Mouse (Mus musculus) CH12.LX (cell line): ENCODE measurements at regions not wholly inside any gene's neighbourhood (a gene's known extent, or its start where the extent isn't known, plus 50 kb on each side); places are given as distances from the start of the nearest gene placed in this dataset.

Experiments
- DNase-seq: peaks from one replicate; pipeline ENCODE4 v3.0.0-alpha.2; 2013; ENCODE audit errors: extremely low read depth
- H3K27ac ChIP-seq: 2 replicates; pipeline ENCODE4 v1.5.1; 2012; ENCODE audit warnings: low read depth, mild to moderate bottlenecking, control low read depth, moderate library complexity; ENCODE audit not compliant: insufficient read depth
- H3K27me3 ChIP-seq: replicated peaks from 2 replicates; pipeline ENCODE3; 2012; ENCODE audit warnings: inconsistent platforms
- H3K36me3 ChIP-seq, 2 experiments: replicated peaks in 1 of 2; 2 replicates each; pipeline versions ENCODE3 to v1.6.1; 2012; ENCODE audit warnings: inconsistent platforms in 1 of 2, low read length in 1 of 2, mild to moderate bottlenecking in 1 of 2, mixed read lengths in 1 of 2, moderate library complexity in 1 of 2; ENCODE audit not compliant: control insufficient read depth in 1 of 2, insufficient read depth in 1 of 2
- H3K4me1 ChIP-seq, 2 experiments: 2 replicates each; pipeline ENCODE4 v1.6.1; 2012; ENCODE audit warnings: inconsistent platforms in 1 of 2, moderate library complexity in 1 of 2; ENCODE audit not compliant: insufficient read depth in 2 of 2, control insufficient read depth in 1 of 2
- H3K4me2 ChIP-seq: 2 replicates; pipeline ENCODE4 v1.6.1; 2012; ENCODE audit warnings: low read depth, mild to moderate bottlenecking, control low read depth; ENCODE audit not compliant: poor library complexity, insufficient read depth, severe bottlenecking
- H3K4me3 ChIP-seq, 3 experiments: fragments of 150-350 bp in 1 of 3; sonication (generic) in 1 of 3; replicated peaks in 1 of 3; 2 replicates each; pipeline versions ENCODE3 to v1.5.1; 2011 to 2012; ENCODE audit warnings: low read depth in 2 of 3, low read length in 2 of 3, mild to moderate bottlenecking in 2 of 3, moderate library complexity in 2 of 3, control low read depth in 1 of 3, improper control_type of control experiment in 1 of 3, inconsistent platforms in 1 of 3, mixed read lengths in 1 of 3; ENCODE audit not compliant: poor library complexity in 1 of 3
- H3K79me2 ChIP-seq: replicated peaks from 2 replicates; pipeline ENCODE4 v1.6.1; 2012; ENCODE audit warnings: mild to moderate bottlenecking, moderate library complexity; ENCODE audit not compliant: control insufficient read depth, poor library complexity, insufficient read depth, severe bottlenecking; ENCODE audit errors: extremely low read depth
- H3K9ac ChIP-seq: 2 replicates; pipeline ENCODE4 v1.6.1; 2012; ENCODE audit warnings: low read depth, mild to moderate bottlenecking, control low read depth, moderate library complexity; ENCODE audit not compliant: insufficient read depth
- H3K9me3 ChIP-seq: replicated peaks from 2 replicates; pipeline ENCODE3; 2012; ENCODE audit warnings: low read length, inconsistent platforms, mixed read lengths
- BHLHE40 ChIP-seq: IDR thresholded peaks from 2 replicates; pipeline ENCODE4 v1.6.1; 2011; ENCODE audit warnings: mild to moderate bottlenecking, low read depth, low read length, improper control_type of control experiment
- CHD1 ChIP-seq: IDR thresholded peaks from 2 replicates; pipeline ENCODE4 v1.6.1; 2012; ENCODE audit warnings: low read depth, low read length, improper control_type of control experiment, inconsistent platforms
- ETS1 ChIP-seq: conservative IDR thresholded peaks from 2 replicates; pipeline ENCODE4 v1.6.1; 2012; ENCODE audit warnings: low read depth, mild to moderate bottlenecking, inconsistent platforms, low read length, improper control_type of control experiment, moderate library complexity
- GABPA ChIP-seq: IDR thresholded peaks from 2 replicates; pipeline ENCODE4 v1.6.1; 2012; ENCODE audit warnings: low read depth, low read length, improper control_type of control experiment, inconsistent platforms; ENCODE audit not compliant: insufficient replicate concordance
- JUN ChIP-seq: IDR thresholded peaks from 2 replicates; pipeline ENCODE4 v1.6.1; 2011; ENCODE audit warnings: low read depth, mild to moderate bottlenecking, low read length, improper control_type of control experiment, moderate library complexity; ENCODE audit not compliant: insufficient read depth
- KAT2A ChIP-seq: IDR thresholded peaks from 2 replicates; pipeline ENCODE4 v1.6.1; 2012; ENCODE audit warnings: low read length, improper control_type of control experiment, inconsistent platforms; ENCODE audit not compliant: insufficient replicate concordance
- MAZ ChIP-seq: IDR thresholded peaks from 2 replicates; pipeline ENCODE4 v1.6.1; 2012; ENCODE audit warnings: low read depth, mild to moderate bottlenecking, inconsistent platforms, low read length, improper control_type of control experiment, moderate library complexity
- TBP ChIP-seq: conservative IDR thresholded peaks from 2 replicates; pipeline ENCODE4 v1.6.1; 2011; ENCODE audit warnings: low read depth, low read length, improper control_type of control experiment
- TCF12 ChIP-seq: IDR thresholded peaks from 2 replicates; pipeline ENCODE4 v1.6.1; 2014; ENCODE audit warnings: low read depth, mild to moderate bottlenecking, inconsistent platforms, low read length, improper control_type of control experiment
- USF1 ChIP-seq: IDR thresholded peaks from 2 replicates; pipeline ENCODE4 v1.6.1; 2014; ENCODE audit warnings: low read depth, mild to moderate bottlenecking, inconsistent platforms, low read length, improper control_type of control experiment
- USF2 ChIP-seq: conservative IDR thresholded peaks from 2 replicates; pipeline ENCODE4 v1.6.1; 2011; ENCODE audit warnings: low read depth, low read length, improper control_type of control experiment
- ZC3H11A ChIP-seq: IDR thresholded peaks from 2 replicates; pipeline ENCODE4 v1.6.1; 2012; ENCODE audit warnings: low read depth, mild to moderate bottlenecking, inconsistent platforms, low read length, improper control_type of control experiment
- ZNF384 ChIP-seq: IDR thresholded peaks from 2 replicates; pipeline ENCODE4 v1.6.1; 2012; ENCODE audit warnings: low read depth, low read length, improper control_type of control experiment, inconsistent platforms
- dilution Hi-C: fragments of 300-500 bp; cut with MboI; formaldehyde crosslinking; loops from 2 replicates; pipeline ENCODE4 v1.14.3; 2020; ENCODE audit warnings: low sequenced_read_pairs; ENCODE audit not compliant: extremely low pct_unique_long_range_greater_than_20kb, extremely low pct_ligation_motif_present
- in situ Hi-C: fragments of 300-500 bp; cut with MboI; formaldehyde crosslinking; loops from 3 replicates; pipeline ENCODE4 v1.14.3; 2019; ENCODE audit warnings: low sequenced_read_pairs, low pct_ligation_motif_present, low pct_unique_long_range_greater_than_20kb, mixed read lengths

DNA sequence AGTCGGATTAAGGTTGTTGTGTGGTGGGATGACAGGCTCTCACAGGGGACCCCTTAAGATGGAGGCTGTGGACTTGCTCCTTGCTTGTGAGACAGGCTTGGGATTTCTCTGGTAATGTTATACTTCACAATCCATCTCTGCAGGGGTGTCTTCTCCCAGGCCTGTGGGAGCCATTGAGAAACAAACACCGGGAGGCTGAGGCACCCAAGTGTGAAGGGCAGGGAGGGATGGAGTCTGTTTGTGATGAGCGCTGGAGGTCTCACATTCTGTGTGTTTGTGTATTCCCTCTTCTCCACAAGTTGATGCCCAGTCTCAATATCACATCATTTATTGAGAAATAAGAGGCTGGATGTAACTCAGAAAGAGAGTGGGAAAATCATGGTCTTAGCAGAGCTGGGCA is 483.9 kb upstream of the Tbx3 start:
- H3K4me1 ChIP-seq: no peaks in the 10 kb centered on the region

GRCm38 (mm10) chr5:119188476-119188875 is 482.0 kb upstream of the Tbx3 start:
- no peak overlapping the region for H3K9ac ChIP-seq
- no peaks in the 10 kb centered on the region for H3K27me3 ChIP-seq
- H3K9me3 ChIP-seq: peaks cover 92% of the 10 kb centered on the region
- no peaks in the 10 kb centered on the region for H3K36me3 ChIP-seq
- H3K4me1 ChIP-seq: no peaks in the 10 kb centered on the region
- no peak overlapping the region for H3K4me3 ChIP-seq
- no peak overlapping the region for H3K27ac ChIP-seq
- H3K4me2 ChIP-seq: no peak overlapping the region
- in situ Hi-C loops (no loop called here), dilution Hi-C loops (no loop called here)
- H3K79me2 ChIP-seq: no peaks in the 10 kb centered on the region
- no peak for DNase-seq
- TF ChIP-seq BHLHE40 (no peak), ZC3H11A (no peak), JUN (no peak), TCF12 (no peak), MAZ (no peak), KAT2A (no peak), CHD1 (no peak), USF2 (no peak)

More for the DNA sequence above, 483.9 kb upstream of the Tbx3 start:
- DNase-seq: no peak
- no peak overlapping the region for H3K27ac ChIP-seq
- H3K4me3 ChIP-seq: no peak overlapping the region
- H3K9ac ChIP-seq: no peak overlapping the region
- no peaks in the 10 kb centered on the region for H3K79me2 ChIP-seq
- no peak overlapping the region for H3K4me2 ChIP-seq
- no peaks in the 10 kb centered on the region for H3K27me3 ChIP-seq
- H3K36me3 ChIP-seq: no peaks in the 10 kb centered on the region
- dilution Hi-C loops: no loop called here
- in situ Hi-C loops: no loop called here
- peaks cover 91% of the 10 kb centered on the region for H3K9me3 ChIP-seq
- no peak for TF ChIP-seq GABPA
- TF ChIP-seq TBP: no peak
- no peak for TF ChIP-seq USF1

GRCm38 (mm10) chr5:119193699-119194681 is 476.5 kb upstream of the Tbx3 start:
- Histone ChIP-seq H3K4me1 (no peaks in the 10 kb centered on the region), H3K4me3 (no peak overlapping the region), H3K27me3 (no peaks in the 10 kb centered on the region), H3K4me2 (no peak overlapping the region), H3K27ac (no peak overlapping the region), H3K9me3 (peaks cover 86% of the 10 kb centered on the region), H3K36me3 (no peaks in the 10 kb centered on the region), H3K79me2 (no peaks in the 10 kb centered on the region), H3K9ac (no peak overlapping the region)
- TF ChIP-seq ZC3H11A: no peak
- TF ChIP-seq ZNF384: no peak
- TF ChIP-seq ETS1: no peak
- in situ Hi-C loops (no loop called here), dilution Hi-C loops (no loop called here)
- no peak for DNase-seq
